Mouse (Mus musculus): ENCODE data around the gene Abi3.

DNA sequence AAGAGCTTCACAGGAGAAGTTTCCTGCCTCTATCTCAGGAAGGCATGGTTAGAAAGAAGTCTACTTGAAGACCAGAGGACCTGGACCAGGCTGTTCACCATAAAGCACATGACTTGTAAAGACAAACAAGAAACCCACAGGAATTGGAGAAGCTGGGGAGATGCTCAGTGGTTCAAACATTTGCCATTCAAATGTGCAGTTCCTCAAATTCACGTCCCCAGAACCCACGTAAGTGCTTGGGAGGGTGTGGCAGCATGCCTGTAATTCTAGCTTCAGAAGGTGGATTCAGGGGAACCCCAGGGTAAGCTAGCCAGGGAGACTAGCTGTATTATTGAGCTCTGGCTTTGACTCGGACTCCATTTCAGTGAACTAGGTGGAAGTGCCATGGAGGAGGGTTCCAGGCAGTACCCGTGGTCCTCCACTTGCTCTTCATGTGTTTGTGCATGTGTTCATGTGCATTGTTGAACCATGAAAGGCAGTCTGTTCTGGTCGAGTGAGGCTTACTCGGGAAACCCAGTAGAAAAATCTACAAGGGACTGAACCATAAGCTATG, 27.7 kb upstream of the Abi3 start:
- TF ChIP-seq CTCF (IDR thresholded peaks at IDR 0.05; ENCODE audit: low read depth, low read length) (no peak), POLR2A (IDR thresholded peaks at IDR 0.05; ENCODE audit: insufficient read depth, low read length) (no peak), EP300 (IDR thresholded peaks at IDR 0.05; ENCODE audit: insufficient read depth, low read depth, low read length) (no peak)

Data from ES-Bruce4 (cell line).